Mouse (Mus musculus) cortical plate, adult 2 months (tissue): Measurements from ENCODE around the gene Hoxc5.

Experiments used
- CTCF ChIP-seq: fragments of 200-500 bp; IDR thresholded peaks from 2 replicates; pipeline ENCODE4 v1.5.1; 2011; ENCODE audit warnings: mild to moderate bottlenecking, control low read depth, low read length; ENCODE audit not compliant: insufficient read depth; ENCODE audit errors: extremely low read depth
- POLR2A ChIP-seq: fragments of 200-500 bp; IDR thresholded peaks from 2 replicates; pipeline ENCODE4 v1.6.1; 2011; ENCODE audit warnings: mild to moderate bottlenecking, low read length, control low read depth; ENCODE audit not compliant: insufficient read depth; ENCODE audit errors: extremely low read depth

DNA sequence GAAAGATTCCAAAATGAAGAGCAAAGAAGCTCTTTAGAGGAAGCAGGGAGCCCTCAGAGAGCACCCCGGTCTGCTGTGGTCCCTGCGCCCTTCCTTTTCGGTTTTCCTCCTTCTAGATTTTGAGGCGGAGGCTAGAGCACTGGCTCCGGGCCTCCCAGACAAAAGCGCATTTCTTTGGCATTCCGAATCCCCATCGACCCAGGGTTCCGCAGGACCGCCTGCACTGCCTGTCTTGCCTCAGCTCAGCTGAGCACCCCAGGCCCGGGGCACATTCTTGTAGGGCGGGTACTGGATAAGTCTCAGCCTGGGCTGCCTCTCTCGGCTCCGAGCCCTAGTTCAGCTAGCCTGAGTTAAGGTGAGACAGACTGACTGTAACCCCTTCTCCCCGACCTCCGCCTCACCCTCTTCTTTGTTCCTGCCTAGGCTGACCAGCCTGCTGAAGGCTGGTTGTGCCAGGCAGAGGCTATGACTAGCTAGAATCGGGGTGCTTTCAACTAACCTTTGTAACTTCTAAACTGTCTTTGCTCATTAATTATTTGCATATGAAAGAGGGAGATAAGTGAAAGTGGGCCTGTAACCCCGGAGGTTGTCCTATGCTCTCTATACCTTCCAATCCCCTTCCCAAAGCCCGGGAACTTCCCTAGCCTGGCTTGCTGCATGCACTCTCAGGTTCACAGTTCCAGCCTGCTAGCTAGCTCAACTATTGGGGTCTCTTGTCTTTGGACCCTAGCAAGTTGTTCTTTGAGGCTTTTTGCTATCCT, 48.3 kb downstream of the Hoxc5 start:
- TF ChIP-seq CTCF (no peak), POLR2A (no peak)
